Mouse (Mus musculus): Measurements from ENCODE around the gene Immp2l.
A peak's percentile ranks its signal among the peaks of the same experiment; 100 is the strongest.
"Not testable (repeated sequence)": the region's sequence is repeated elsewhere in the genome, so short reads cannot be mapped to it uniquely, and the experiment has no call there.

Gene Immp2l

GRCm38 (mm10) chr12:41668280-41668679 lies 644.4 kb downstream of the Immp2l start:
- no peak for DNase-seq (ENCODE audit: low read depth, low spot score)

- DNase-seq (ENCODE audit: low read depth, low spot score): no peak
Observed at GRCm38 (mm10) chr12:41669481-41669880, 645.6 kb downstream of the Immp2l start.

- DNase-seq (ENCODE audit: low read depth, low spot score): no peak
Observed at GRCm38 (mm10) chr12:41674861-41675260, 651.0 kb downstream of the Immp2l start.

GRCm38 (mm10) chr12:41680141-41680540 lies 656.3 kb downstream of the Immp2l start:
- DNase-seq (ENCODE audit: low read depth, low spot score): peak; percentile 14

GRCm38 (mm10) chr12:41682141-41682540 lies 658.3 kb downstream of the Immp2l start:
- DNase-seq (ENCODE audit: low read depth, low spot score): peak; percentile 56

- no peak for DNase-seq (ENCODE audit: low read depth, low spot score)
Observed at GRCm38 (mm10) chr12:41689809-41690208, 665.9 kb downstream of the Immp2l start.

GRCm38 (mm10) chr12:41710608-41711007 lies 686.7 kb downstream of the Immp2l start:
- no peak for DNase-seq (ENCODE audit: low read depth, low spot score)

- peak; percentile 88 for DNase-seq (ENCODE audit: low read depth, low spot score)
Observed at GRCm38 (mm10) chr12:41716946-41717345, 693.1 kb downstream of the Immp2l start.

GRCm38 (mm10) chr12:41724585-41724984 lies 700.7 kb downstream of the Immp2l start:
- no peak for DNase-seq (ENCODE audit: low read depth, low spot score)

- DNase-seq (ENCODE audit: low read depth, low spot score): no peak
Observed at GRCm38 (mm10) chr12:41726720-41727119, 702.8 kb downstream of the Immp2l start.

GRCm38 (mm10) chr12:41727221-41727620 lies 703.3 kb downstream of the Immp2l start:
- DNase-seq (ENCODE audit: low read depth, low spot score): peak; percentile 97

GRCm38 (mm10) chr12:41727764-41728338 lies 704.0 kb downstream of the Immp2l start:
- DNase-seq (ENCODE audit: low read depth, low spot score): peak; percentile 20

- no peak for DNase-seq (ENCODE audit: low read depth, low spot score)
Observed at GRCm38 (mm10) chr12:41728467-41728866, 704.6 kb downstream of the Immp2l start.

- peak; percentile 90 for DNase-seq (ENCODE audit: low read depth, low spot score)
Observed at GRCm38 (mm10) chr12:41729780-41730179, 705.9 kb downstream of the Immp2l start.

GRCm38 (mm10) chr12:41733168-41733567 lies 709.3 kb downstream of the Immp2l start:
- no peak for DNase-seq (ENCODE audit: low read depth, low spot score)

- DNase-seq (ENCODE audit: low read depth, low spot score): no peak
Observed at GRCm38 (mm10) chr12:41742887-41743286, 719.0 kb downstream of the Immp2l start.

GRCm38 (mm10) chr12:41763396-41763795 lies 739.5 kb downstream of the Immp2l start:
- no peak for DNase-seq (ENCODE audit: low read depth, low spot score)

- no peak for DNase-seq (ENCODE audit: low read depth, low spot score)
Observed at GRCm38 (mm10) chr12:41773961-41774360, 750.1 kb downstream of the Immp2l start.

- no peak for DNase-seq (ENCODE audit: low read depth, low spot score)
Observed at GRCm38 (mm10) chr12:41774623-41775323, 750.9 kb downstream of the Immp2l start.

GRCm38 (mm10) chr12:41777762-41778161 lies 753.9 kb downstream of the Immp2l start:
- not testable (repeated sequence) for DNase-seq (ENCODE audit: low read depth, low spot score)

GRCm38 (mm10) chr12:41793681-41794080 lies 769.8 kb downstream of the Immp2l start:
- not testable (repeated sequence) for DNase-seq (ENCODE audit: low read depth, low spot score)

- DNase-seq (ENCODE audit: low read depth, low spot score): no peak
Observed at GRCm38 (mm10) chr12:41829517-41829916, 805.6 kb downstream of the Immp2l start.

GRCm38 (mm10) chr12:41831731-41832130 lies 807.8 kb downstream of the Immp2l start:
- DNase-seq (ENCODE audit: low read depth, low spot score): no peak
